Mouse (Mus musculus) c-Kit-positive CD71-positive TER-119-negative erythroid progenitor cells, embryonic 14.5 days (primary cell): Measurements from ENCODE around the gene Apbb2.
A peak's percentile ranks its signal among the peaks of the same experiment; 100 is the strongest.

Source experiments
- DNase-seq: peaks from one replicate; pipeline ENCODE4 v3.0.0-alpha.2; 2013; ENCODE audit warnings: low read depth

Gene Apbb2

GRCm38 (mm10) chr5:66338583-66338982 lies 280.0 kb downstream of the Apbb2 start:
- DNase-seq = no peak

GRCm38 (mm10) chr5:66337969-66338345 lies 280.6 kb downstream of the Apbb2 start:
- no peak for DNase-seq

GRCm38 (mm10) chr5:66337025-66337968 lies 281.3 kb downstream of the Apbb2 start:
- DNase-seq = no peak

- no peak for DNase-seq
Measured at GRCm38 (mm10) chr5:66330806-66331205, 287.8 kb downstream of the Apbb2 start.

GRCm38 (mm10) chr5:66328766-66329165 lies 289.8 kb downstream of the Apbb2 start:
- no peak for DNase-seq

- DNase-seq = no peak
Measured at GRCm38 (mm10) chr5:66327949-66328726, 290.4 kb downstream of the Apbb2 start.

- no peak for DNase-seq
Measured at GRCm38 (mm10) chr5:66326395-66326794, 292.2 kb downstream of the Apbb2 start.

- DNase-seq = no peak
Measured at GRCm38 (mm10) chr5:66323603-66324002, 295.0 kb downstream of the Apbb2 start.

- no peak for DNase-seq
Measured at GRCm38 (mm10) chr5:66323131-66323530, 295.5 kb downstream of the Apbb2 start.

GRCm38 (mm10) chr5:66319827-66320404 lies 298.7 kb downstream of the Apbb2 start:
- no peak for DNase-seq

- DNase-seq = peak; percentile 17
Measured at GRCm38 (mm10) chr5:66319341-66319740, 299.2 kb downstream of the Apbb2 start.

GRCm38 (mm10) chr5:66315791-66316190 lies 302.8 kb downstream of the Apbb2 start:
- DNase-seq = no peak

GRCm38 (mm10) chr5:66310806-66311205 lies 307.8 kb downstream of the Apbb2 start:
- no peak for DNase-seq

- no peak for DNase-seq
Measured at GRCm38 (mm10) chr5:66310328-66310727, 308.3 kb downstream of the Apbb2 start.

GRCm38 (mm10) chr5:66305511-66305910 lies 313.1 kb downstream of the Apbb2 start:
- no peak for DNase-seq

GRCm38 (mm10) chr5:66304300-66305067 lies 314.1 kb downstream of the Apbb2 start:
- DNase-seq = no peak

- no peak for DNase-seq
Measured at GRCm38 (mm10) chr5:66302873-66303272, 315.7 kb downstream of the Apbb2 start.

GRCm38 (mm10) chr5:66302085-66302815 lies 316.3 kb downstream of the Apbb2 start:
- no peak for DNase-seq

GRCm38 (mm10) chr5:66300576-66300975 lies 318.0 kb downstream of the Apbb2 start:
- no peak for DNase-seq

GRCm38 (mm10) chr5:66298856-66299255 lies 319.7 kb downstream of the Apbb2 start:
- DNase-seq = no peak

- no peak for DNase-seq
Measured at GRCm38 (mm10) chr5:66296116-66296515, 322.5 kb downstream of the Apbb2 start.
